Mouse (Mus musculus): ENCODE results near the gene Olfr545.
"Not testable (repeated sequence)": the region's sequence is repeated elsewhere in the genome, so short reads cannot be mapped to it uniquely, and the experiment has no call there.

The Olfr545 gene

DNA sequence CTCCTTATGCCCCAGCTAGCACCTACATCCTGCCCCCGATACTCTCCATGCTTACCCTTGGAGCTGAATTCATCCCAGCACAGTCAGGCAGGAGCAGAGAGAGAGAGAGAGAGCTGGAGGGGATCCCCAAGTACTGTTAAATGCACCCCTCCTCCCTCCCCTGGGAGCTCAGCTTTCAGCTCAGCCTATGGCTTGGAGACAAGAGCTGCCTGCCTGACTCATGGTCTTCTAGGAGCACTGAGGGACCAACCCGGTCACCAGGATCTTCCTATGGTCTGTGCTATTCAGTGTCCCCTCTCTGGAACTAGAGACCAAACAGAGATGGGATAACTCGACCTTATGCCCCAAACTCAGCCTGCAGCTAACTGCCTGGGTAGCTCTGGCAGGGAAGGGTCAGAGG, at the start of gene Olfr545:
Gene Olfr545, minus strand, starts transcription at position 101 of the 400 bp plus-strand sequence.
- DNase-seq (ENCODE audit: low spot score in 2 of 2) = no peak

DNA sequence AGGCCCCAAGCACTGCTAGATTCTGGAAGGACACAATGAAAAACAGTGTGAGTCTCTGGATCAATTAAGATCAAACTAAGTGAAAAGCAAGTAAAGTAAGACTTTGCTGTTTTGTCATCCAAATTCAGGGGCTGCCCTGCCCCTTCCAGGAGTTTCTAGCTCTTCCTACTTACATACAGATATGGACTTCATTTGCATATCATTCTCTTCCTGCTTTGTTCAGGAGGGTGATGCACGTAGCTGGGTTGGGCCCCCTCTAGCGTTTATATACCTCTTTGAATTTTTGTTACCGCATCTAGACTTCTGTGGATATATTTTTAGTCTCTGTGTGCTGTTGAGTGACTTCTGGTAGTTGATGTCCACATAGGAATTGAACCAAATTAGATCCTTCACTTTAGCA, 41.9 kb upstream of the Olfr545 start:
- no peak for DNase-seq (ENCODE audit: low spot score in 2 of 2)

DNA sequence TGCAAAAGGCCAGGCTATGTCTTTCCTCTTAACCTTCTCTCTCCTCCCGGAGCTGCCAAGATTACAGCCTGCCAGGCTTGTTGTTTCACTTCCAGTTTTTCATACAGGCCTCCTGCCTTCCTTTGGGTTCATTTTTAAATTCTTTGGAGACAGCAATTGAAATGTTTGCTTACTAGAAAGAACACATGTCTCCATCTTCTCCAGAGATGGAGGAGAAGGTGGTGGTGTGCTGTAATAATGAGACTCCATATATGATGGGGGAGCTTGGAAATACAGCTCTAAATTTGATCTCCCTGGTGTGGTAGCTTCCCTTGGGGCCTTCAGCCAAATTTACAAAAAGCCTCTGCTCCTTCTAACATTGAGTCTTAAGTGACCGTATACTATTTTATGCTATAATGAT, 41.2 kb upstream of the Olfr545 start, which contains the start of gene Olfr548-ps1:
Gene Olfr548-ps1, plus strand, starts transcription at position 301 of the 400 bp plus-strand sequence.
- DNase-seq (ENCODE audit: low spot score in 2 of 2) = no peak

GRCm38 (mm10) chr7:102534449-102534848, 35.1 kb upstream of the Olfr545 start, which contains the start of gene Olfr547:
Olfr547 (plus strand) TSS chr7:102534749.
- no peak for DNase-seq (ENCODE audit: low spot score in 2 of 2)

- no peak for DNase-seq (ENCODE audit: low spot score in 2 of 2)
These were observed 29.7 kb upstream of the Olfr545 start for GRCm38 (mm10) chr7:102529052-102529451.

- no peak for DNase-seq (ENCODE audit: low spot score in 2 of 2)
These were observed 17.6 kb upstream of the Olfr545 start for GRCm38 (mm10) chr7:102517051-102517335.

- no peak for DNase-seq (ENCODE audit: low spot score in 2 of 2)
These were observed 17.1 kb upstream of the Olfr545 start for GRCm38 (mm10) chr7:102516261-102517050.

- DNase-seq (ENCODE audit: low spot score in 2 of 2) = no peak
These were observed 14.8 kb upstream of the Olfr545 start for GRCm38 (mm10) chr7:102514144-102514543.

GRCm38 (mm10) chr7:102512814-102513435, 13.6 kb upstream of the Olfr545 start:
- DNase-seq (ENCODE audit: low spot score in 2 of 2) = peak; percentile 86 to 87

GRCm38 (mm10) chr7:102511927-102512326, 12.6 kb upstream of the Olfr545 start:
- DNase-seq (ENCODE audit: low spot score in 2 of 2) = no peak

GRCm38 (mm10) chr7:102509726-102510125, 10.4 kb upstream of the Olfr545 start:
- DNase-seq (ENCODE audit: low spot score in 2 of 2) = no peak

GRCm38 (mm10) chr7:102508666-102509065, 9.3 kb upstream of the Olfr545 start:
- no peak for DNase-seq (ENCODE audit: low spot score in 2 of 2)

DNA sequence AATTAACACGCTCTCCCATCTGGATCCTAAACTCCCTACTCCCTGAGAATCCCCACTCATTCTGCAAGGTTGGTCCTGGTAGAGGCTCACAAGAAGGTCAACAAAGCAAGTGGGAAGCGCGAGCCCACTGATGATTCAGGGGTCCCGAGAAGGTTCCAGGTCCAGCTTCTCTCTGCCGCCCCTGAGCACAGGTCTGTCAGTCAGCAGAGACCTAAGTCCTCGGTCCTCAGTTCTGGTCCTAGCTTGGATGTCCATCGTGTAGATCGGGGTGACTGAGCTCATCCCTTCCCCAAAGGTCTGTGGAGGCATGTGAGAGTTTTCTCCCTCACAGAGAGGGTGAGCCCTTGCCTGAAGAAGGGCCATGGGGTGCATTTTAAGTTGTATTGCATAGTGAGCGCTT, 8.7 kb upstream of the Olfr545 start:
- no peak for DNase-seq (ENCODE audit: low spot score in 2 of 2)

DNA sequence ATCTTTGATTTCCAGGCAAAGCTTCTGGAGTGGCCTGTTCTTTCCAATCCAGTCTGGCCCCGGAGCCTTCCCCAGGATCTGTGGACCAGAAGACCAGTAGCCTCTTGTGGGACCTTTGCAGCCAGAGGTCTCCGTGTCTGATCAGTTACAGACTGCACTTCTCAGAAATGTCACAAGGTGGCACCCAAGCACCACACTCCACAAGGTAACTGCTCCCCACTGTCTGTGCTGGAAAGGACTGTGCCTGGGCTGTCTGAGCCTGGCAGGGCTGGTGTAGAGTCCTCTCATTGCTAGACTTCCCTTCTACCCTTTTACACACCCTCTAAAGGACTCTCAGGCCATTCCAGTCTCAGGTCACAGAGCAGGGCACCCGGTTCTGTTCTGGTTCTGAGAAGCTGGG, 7.5 kb upstream of the Olfr545 start:
- peak; percentile 83 to 86 for DNase-seq (ENCODE audit: low spot score in 2 of 2)

DNA sequence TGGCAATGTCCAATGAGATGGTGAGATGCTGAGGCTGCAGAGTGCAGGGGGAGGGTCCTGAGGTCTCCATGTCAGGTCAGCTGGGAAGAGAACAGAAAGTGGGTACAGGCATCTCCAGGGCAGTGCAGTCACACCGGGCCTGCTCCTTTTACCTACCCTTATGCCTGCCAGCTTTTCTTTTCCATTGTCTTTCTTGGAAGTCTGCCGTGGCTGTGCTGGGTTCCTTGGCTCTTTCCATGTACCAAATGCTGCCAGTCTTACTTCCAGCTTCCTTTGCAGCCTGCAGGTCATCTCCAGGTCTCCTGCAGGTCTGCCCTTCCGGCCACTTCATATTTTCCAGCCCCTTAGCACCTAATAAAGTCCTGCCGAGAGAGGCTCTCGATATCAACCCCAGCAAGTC, 2.6 kb upstream of the Olfr545 start:
- DNase-seq (ENCODE audit: low spot score in 2 of 2) = no peak

DNA sequence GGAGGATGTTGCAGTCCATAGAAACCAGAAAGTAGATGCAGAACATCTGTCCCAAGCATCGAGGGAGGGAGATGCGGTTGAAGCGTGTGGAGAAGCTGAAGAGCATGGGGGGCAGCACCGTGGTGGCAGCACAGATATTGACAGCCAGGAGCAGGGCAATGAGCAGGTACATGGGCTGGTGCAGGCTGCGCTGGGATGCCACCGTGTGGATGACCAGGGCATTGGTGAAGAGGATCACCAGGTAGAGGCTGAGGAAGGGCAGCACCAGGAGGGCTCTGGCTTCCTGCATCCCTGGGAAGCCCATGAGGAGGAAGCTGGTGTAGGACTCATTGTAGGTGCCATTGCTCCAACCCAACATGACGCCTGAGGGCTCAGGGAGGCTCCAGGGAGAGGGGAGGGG, 5.0 kb downstream of the Olfr545 start:
- DNase-seq (ENCODE audit: low spot score in 2 of 2) = not testable (repeated sequence)

DNA sequence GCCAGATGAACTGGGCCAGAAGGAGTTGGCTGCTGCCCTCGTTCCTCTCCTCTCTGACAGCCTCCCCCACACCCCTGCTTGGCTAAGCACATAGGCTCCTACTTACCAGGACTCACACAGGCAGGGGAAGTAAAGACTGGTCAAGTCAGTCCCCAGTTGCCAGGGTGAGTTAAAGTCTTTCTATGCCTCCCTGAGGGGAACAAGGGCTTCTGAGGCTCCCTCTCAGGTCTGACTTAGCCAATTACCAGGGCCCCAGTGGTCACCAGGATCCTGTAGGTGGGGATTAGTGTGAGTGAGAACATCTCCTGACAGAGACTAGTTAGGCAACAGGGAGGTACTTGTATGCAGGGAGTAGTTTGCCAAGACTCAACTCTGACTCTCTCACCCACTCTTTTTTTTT, 11.2 kb downstream of the Olfr545 start, which contains the start of gene Olfr544:
Gene Olfr544, minus strand, starts transcription at position 153 of the 400 bp plus-strand sequence.
- no peak for DNase-seq (ENCODE audit: low spot score in 2 of 2)

DNA sequence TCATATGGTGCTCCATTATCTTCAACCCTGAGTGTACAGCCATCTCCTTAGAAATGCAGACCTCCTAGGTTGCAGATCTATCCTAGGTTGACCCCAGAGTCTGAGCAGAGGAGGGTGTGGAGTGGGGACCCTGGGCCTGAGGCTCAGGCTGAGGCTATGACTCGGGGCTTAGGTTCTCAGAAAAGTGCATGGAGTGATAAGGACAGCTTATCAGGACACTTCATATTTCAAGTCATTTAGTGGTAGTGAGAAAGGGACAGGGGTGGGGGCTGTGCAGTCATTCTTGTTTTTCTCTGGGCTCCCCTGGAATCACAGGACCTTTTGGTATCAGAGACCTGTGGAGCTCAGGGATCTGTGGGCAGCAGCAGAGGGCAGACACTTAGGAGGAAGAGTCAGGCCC, 13.3 kb downstream of the Olfr545 start:
- no peak for DNase-seq (ENCODE audit: low spot score in 2 of 2)

GRCm38 (mm10) chr7:102484766-102485165, 14.6 kb downstream of the Olfr545 start:
- not testable (repeated sequence) for DNase-seq (ENCODE audit: low spot score in 2 of 2)

DNA sequence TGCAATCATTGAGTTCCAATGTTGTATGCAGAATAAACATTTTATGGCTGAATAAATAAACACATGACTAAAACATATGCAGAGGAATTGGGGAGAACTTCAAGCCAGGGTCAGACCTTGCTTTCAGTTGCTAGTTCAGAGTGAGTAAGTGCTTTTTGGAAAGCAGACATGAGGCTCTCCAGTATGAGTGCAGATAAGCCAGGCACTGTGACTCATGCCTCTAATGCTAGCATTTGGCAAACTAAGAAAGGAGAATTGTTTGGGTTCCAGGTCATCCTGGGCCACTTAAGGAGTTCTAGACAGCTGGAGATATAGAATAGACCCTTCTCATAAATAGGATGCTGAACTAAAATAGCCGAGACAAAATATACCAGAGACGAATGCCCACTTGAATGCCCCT, 15.7 kb downstream of the Olfr545 start:
- no peak for DNase-seq (ENCODE audit: low spot score in 2 of 2)

DNA sequence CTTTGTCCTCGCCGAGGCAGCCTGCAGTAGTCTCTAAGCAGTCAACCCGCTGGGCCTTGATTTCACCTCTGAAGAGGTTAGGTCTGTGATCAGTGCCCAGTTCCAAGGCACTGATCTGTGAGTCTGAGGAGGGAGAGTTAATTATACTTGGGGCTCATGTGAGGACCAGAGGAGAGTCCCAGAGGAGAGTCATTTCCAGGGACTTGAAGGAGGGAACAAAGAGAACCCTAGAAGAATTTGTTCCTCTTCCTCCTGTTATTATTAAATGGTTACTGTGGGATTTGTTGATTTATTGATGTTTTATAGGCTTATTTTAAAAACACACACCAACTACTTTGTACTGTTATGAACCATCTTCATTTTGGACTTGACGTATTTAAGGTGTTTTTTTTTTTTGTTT, 17.8 kb downstream of the Olfr545 start, which contains the start of gene Olfr543:
Gene Olfr543, minus strand, starts transcription at position 101 of the 400 bp plus-strand sequence.
- no peak for DNase-seq (ENCODE audit: low spot score in 2 of 2)

- no peak for DNase-seq (ENCODE audit: low spot score in 2 of 2)
These were observed 18.6 kb downstream of the Olfr545 start for GRCm38 (mm10) chr7:102480821-102481220.
